ENCODE assay signal across 13 mouse cellular contexts in the genomic region with DNA sequence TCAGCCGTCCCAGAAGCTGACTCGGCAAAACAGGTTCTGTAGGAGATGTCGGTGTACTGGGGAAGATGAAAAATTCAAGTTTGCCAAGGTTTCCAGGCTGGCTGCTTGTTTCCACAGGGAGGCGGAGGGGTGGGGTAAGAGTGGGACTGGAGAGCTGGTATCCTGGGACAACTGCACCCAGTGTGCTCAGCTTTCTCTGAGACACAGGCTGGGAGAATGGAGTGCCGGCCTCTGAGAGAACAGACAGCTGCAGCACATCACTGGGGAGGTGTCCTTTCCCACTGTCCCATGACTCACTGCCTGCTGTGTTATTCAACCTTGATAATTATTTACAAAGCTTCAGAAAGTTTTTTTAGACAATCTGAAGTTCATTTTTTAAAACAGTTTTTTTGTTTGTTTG.
DNase-seq lines count a peak whose midpoint lies in the region; ATAC-seq and TF ChIP-seq lines count a peak whose summit lies in the region.
"Had no signal": no experiment of that assay in that cellular context is flagged by ENCODE, and none has a peak within 500 bp of the region (broad histone marks: within the 10 kb centered on the region; RNA-seq: fewer than 3 reads in every experiment).

No protein-coding gene starts in this region.

- H3K27ac ChIP-seq in heart, embryonic 10.5 days: no peak overlapping the region
- no peak overlapping the region for H3K27ac ChIP-seq in ES-E14 (ENCODE audit: insufficient read depth, low read depth, low read length, poor library complexity, severe bottlenecking)
- H3K27ac ChIP-seq in kidney, embryonic 15.5 days: no peak overlapping the region
- H3K27ac ChIP-seq in forebrain, embryonic 13.5 days: no peak overlapping the region
- H3K27ac ChIP-seq in liver, postnatal 0 days (ENCODE audit: low read depth): no peak overlapping the region
- H3K27ac ChIP-seq: hindbrain, embryonic 13.5 days; layer of hippocampus, adult 2 months; lung, embryonic 15.5 days had no signal

- no peak for TF ChIP-seq EP300 in liver, postnatal 0 days (IDR thresholded peaks at IDR 0.05; ENCODE audit: low read depth)

- 0 out of 2 replicates have a peak overlapping the region, but pooled peaks have one; percentile 27 for H3K4me2 ChIP-seq in kidney, embryonic 15.5 days
- no peak overlapping the region for H3K4me2 ChIP-seq in forebrain, embryonic 13.5 days
- H3K4me2 ChIP-seq in liver, postnatal 0 days (ENCODE audit: low read depth, low read length): no peak overlapping the region
- H3K4me2 ChIP-seq: hindbrain, embryonic 13.5 days; lung, embryonic 15.5 days had no signal

- H3K9me3 ChIP-seq in heart, embryonic 10.5 days: no peaks in the 10 kb centered on the region
- no peaks in the 10 kb centered on the region for H3K9me3 ChIP-seq in ES-E14 (ENCODE audit: control insufficient read depth, insufficient read depth, low read depth, low read length)
- H3K9me3 ChIP-seq in kidney, embryonic 15.5 days (replicated peaks): no peaks in the 10 kb centered on the region
- no peaks in the 10 kb centered on the region for H3K9me3 ChIP-seq in forebrain, embryonic 13.5 days (replicated peaks)
- no peaks in the 10 kb centered on the region for H3K9me3 ChIP-seq in liver, postnatal 0 days (ENCODE audit: low read length)
- H3K9me3 ChIP-seq: hindbrain, embryonic 13.5 days; lung, embryonic 15.5 days had no signal

- no peaks in the 10 kb centered on the region for H3K4me1 ChIP-seq in heart, embryonic 10.5 days
- no peaks in the 10 kb centered on the region for H3K4me1 ChIP-seq in ES-E14 (ENCODE audit: control insufficient read depth in 2 of 2, insufficient read depth in 2 of 2, low read length in 2 of 2, poor library complexity in 1 of 2)
- H3K4me1 ChIP-seq in kidney, embryonic 15.5 days: peaks cover 26% of the 10 kb centered on the region
- H3K4me1 ChIP-seq in forebrain, embryonic 13.5 days: no peaks in the 10 kb centered on the region
- no peaks in the 10 kb centered on the region for H3K4me1 ChIP-seq in liver, postnatal 0 days (ENCODE audit: insufficient read depth)
- H3K4me1 ChIP-seq: lung, embryonic 15.5 days had no signal

- no peak for TF ChIP-seq CTCF in liver, postnatal 0 days (IDR thresholded peaks at IDR 0.05; ENCODE audit: low read depth)

- no peaks in the 10 kb centered on the region for H3K36me3 ChIP-seq in heart, embryonic 10.5 days
- H3K36me3 ChIP-seq in ES-E14 (ENCODE audit: control insufficient read depth, insufficient read depth, low read length, poor library complexity, severe bottlenecking): no peaks in the 10 kb centered on the region
- H3K36me3 ChIP-seq in kidney, embryonic 15.5 days: no peaks in the 10 kb centered on the region
- no peaks in the 10 kb centered on the region for H3K36me3 ChIP-seq in forebrain, embryonic 13.5 days (ENCODE audit: poor library complexity, severe bottlenecking)
- H3K36me3 ChIP-seq in liver, postnatal 0 days (replicated peaks; ENCODE audit: insufficient read depth, low read length): no peaks in the 10 kb centered on the region
- H3K36me3 ChIP-seq: hindbrain, embryonic 13.5 days; lung, embryonic 15.5 days had no signal

- 76% methylated on average over 5 of the region's 5 CpGs for WGBS in heart, embryonic 10.5 days
- WGBS in kidney, embryonic 15.5 days: 29% methylated on average over 5 of the region's 5 CpGs
- 73% methylated on average over 5 of the region's 5 CpGs for WGBS in forebrain, embryonic 13.5 days
- 81% methylated on average over 5 of the region's 5 CpGs for WGBS in liver, postnatal 0 days (ENCODE audit: insufficient replicate concordance)

- in situ Hi-C loops in ES-E14 (cut with MboI; ENCODE audit: low sequenced_read_pairs in 2 of 2, unreplicated experiment in 2 of 2): no loop called here

- no peak overlapping the region for H3K4me3 ChIP-seq in heart, embryonic 10.5 days
- no peak overlapping the region for H3K4me3 ChIP-seq in ES-E14 (ENCODE audit: insufficient read depth in 1 of 2, low read depth in 1 of 2, low read length in 2 of 2, poor library complexity in 1 of 2, severe bottlenecking in 1 of 2)
- H3K4me3 ChIP-seq in kidney, embryonic 15.5 days (replicated peaks): no peak overlapping the region
- H3K4me3 ChIP-seq in forebrain, embryonic 13.5 days: no peak overlapping the region
- H3K4me3 ChIP-seq in liver, postnatal 0 days (ENCODE audit: low read depth, low read length): no peak overlapping the region
- H3K4me3 ChIP-seq: hindbrain, embryonic 13.5 days; layer of hippocampus, adult 2 months; lung, embryonic 15.5 days had no signal

- DNase-seq in heart, adult 11 months: peak; percentile 89
- no peak for DNase-seq in heart, embryonic 10.5 days (ENCODE audit: low spot score)
- no peak for DNase-seq in ES-E14 (ENCODE audit: low read depth, low spot score)
- peak; percentile 11 for DNase-seq in brain, adult 2 months (ENCODE audit: low read depth, low spot score)
- DNase-seq in cerebellum, adult 11 months: no peak
- no peak for DNase-seq in liver, postnatal 0 days
- DNase-seq: cerebellum, postnatal 25 days; right cerebral cortex, postnatal 4 days had no signal

- no peak overlapping the region for H3K9ac ChIP-seq in ES-E14 (ENCODE audit: insufficient read depth, low read depth, low read length, poor library complexity, severe bottlenecking)
- no peak overlapping the region for H3K9ac ChIP-seq in kidney, embryonic 15.5 days
- no peak overlapping the region for H3K9ac ChIP-seq in forebrain, embryonic 13.5 days
- no peak overlapping the region for H3K9ac ChIP-seq in liver, postnatal 0 days (replicated peaks)
- H3K9ac ChIP-seq: hindbrain, embryonic 13.5 days; lung, embryonic 15.5 days had no signal

- ATAC-seq in kidney, embryonic 15.5 days (replicated peaks; ENCODE audit: low FRiP score): peak; percentile 72; the same call in 1 of the 2 replicates
- no peak for ATAC-seq in forebrain, embryonic 13.5 days
- no peak for ATAC-seq in liver, postnatal 0 days

- no peaks in the 10 kb centered on the region for H3K27me3 ChIP-seq in heart, embryonic 10.5 days (ENCODE audit: insufficient read depth, poor library complexity, severe bottlenecking)
- peaks cover 28% of the 10 kb centered on the region; the same call in 1 of the 2 replicates for H3K27me3 ChIP-seq in kidney, embryonic 15.5 days
- H3K27me3 ChIP-seq in forebrain, embryonic 13.5 days: no peaks in the 10 kb centered on the region
- no peaks in the 10 kb centered on the region for H3K27me3 ChIP-seq in liver, postnatal 0 days (ENCODE audit: insufficient read depth, low read length)
- H3K27me3 ChIP-seq: hindbrain, embryonic 13.5 days; lung, embryonic 15.5 days had no signal

TF ChIP-seq in ES-E14, 5 proteins besides CTCF, POLR2A, EP300 and RAD21:
- TF ChIP-seq MAFK (IDR thresholded peaks at IDR 0.05; ENCODE audit: insufficient read depth, low read depth, low read length): peak; percentile 63; the same call in 1 of the 2 replicates
- no peak for TF ChIP-seq ZNF384 (IDR thresholded peaks at IDR 0.05; ENCODE audit: low read depth, low read length)

Comparison
In these comparisons a context has a peak if more than half of its experiments do, and no peak if none do; other contexts are left out.
1. DNase-seq: peak in heart, adult 11 months (single experiment) and brain, adult 2 months (single experiment); none in heart, embryonic 10.5 days (single experiment), ES-E14 (single experiment), cerebellum, adult 11 months (single experiment) and liver, postnatal 0 days (single experiment).